Mouse (Mus musculus): ENCODE measurements around the gene Kif14. TPM values are rescaled to one million over a fixed set of nuclear protein-coding genes. Genes with fewer than 3 reads are reported as not detected.

The Kif14 gene
- 0.25 and 0.28 TPM in 2 replicates for polyA plus RNA-seq (2012; rRNA removed)

DNA sequence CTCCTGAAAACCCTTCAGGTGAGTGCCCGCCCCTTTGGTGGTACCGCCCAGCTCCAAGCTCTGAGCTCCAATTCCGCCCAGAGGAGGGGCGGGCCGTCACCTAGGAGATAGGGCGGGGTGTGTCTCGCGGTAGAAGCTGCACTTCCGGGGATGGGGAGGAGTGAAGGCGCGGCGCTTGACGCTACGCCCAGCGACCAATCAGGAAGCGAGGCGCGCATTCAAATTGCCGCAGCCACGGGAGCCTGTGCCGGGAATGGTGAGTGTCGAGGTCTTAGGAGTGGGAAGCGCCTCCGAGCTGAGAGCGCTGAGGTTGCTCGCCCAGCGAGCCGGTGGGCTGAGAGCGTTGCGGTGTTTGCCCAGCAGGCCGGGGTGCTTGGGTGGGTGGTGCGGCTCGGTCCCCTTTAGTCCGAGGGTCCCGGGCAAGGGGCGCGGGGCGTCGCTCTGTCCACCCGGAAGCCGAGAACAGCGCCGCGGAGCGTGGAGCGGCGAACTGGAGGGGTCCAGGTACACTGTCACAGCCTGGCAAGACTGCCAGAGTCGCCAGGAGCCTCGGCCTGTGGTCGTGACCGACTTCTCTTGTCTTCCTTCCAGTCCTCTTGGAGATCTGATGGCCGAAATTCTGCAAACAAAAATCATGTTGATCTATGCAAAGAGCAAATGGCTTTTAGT is at the start of gene Kif14:
Gene Kif14, plus strand, starts transcription at position 201 of the 669 bp plus-strand sequence.

Other genes with a start within 250 kb of the Kif14 start
- 54.0 and 55.3 TPM in 2 replicates for gene Inava, start 232.1 kb upstream of the Kif14 start, polyA plus RNA-seq (2012; rRNA removed)
- 0.13 and 0.75 TPM in 2 replicates for gene Gpr25, start 205.5 kb upstream of the Kif14 start, polyA plus RNA-seq (2012; rRNA removed)
- 3.8 and 5.4 TPM in 2 replicates for gene Camsap2, start 120.2 kb upstream of the Kif14 start, polyA plus RNA-seq (2012; rRNA removed)
- 0.40 and 0.57 TPM in 2 replicates for gene Ddx59, start 51.1 kb upstream of the Kif14 start, polyA plus RNA-seq (2012; rRNA removed)
- gene Zfp281, start 158.6 kb downstream of the Kif14 start, polyA plus RNA-seq (2012; rRNA removed) = 0.28 TPM in 2 replicates